Mouse (Mus musculus): ENCODE results near the gene Gm8237.
"Not testable (repeated sequence)": the region's sequence is repeated elsewhere in the genome, so short reads cannot be mapped to it uniquely, and the experiment has no call there.

DNA sequence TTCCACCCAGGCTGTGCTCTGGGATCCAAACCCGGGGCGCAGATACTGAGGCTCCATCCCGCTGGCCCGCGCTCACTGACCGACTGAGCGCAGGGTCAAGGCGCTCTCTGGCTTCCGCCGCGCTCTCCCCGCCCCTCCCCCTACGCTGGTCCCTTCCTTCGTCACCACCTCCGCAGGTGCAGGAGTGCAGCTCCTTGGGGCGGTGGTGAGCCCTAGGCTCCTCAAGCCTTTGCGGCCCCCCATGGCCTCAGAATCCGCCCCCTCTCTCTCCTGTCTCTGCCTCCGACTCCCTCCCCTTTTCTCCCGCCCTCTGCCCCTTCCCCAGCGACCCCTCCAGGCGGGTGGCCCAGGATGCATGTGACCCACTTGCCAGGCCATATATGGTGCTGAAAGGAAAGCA lies at the start of gene Gm8237:
- not testable (repeated sequence) for TF ChIP-seq CTCF, POLR2A (IDR thresholded peaks at IDR 0.05; ENCODE audit: insufficient read depth, low read depth, low read length)
